Comparison of ENCODE assay signal across 8 mouse cellular contexts in the genomic region with DNA sequence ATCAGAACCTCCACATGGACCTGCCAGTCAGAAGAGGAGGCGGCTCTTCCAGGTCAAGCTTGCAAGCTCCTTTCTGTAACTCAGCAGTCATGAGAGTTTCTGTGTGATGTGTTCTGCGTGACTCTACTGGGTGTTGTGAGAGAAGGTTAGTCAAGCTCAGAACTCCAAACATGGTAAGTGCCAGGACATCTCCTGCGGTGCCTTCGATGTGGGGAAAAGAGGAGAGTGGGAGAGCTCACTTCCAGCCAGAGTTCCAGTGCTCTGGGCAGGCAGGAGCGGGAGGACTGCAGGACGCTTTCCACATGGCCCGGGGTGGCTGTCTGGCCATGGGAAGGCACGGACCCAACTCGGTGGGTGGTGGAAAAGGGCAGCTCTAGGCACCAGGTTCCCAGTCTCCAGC. TPM values are rescaled to one million over a fixed set of nuclear protein-coding genes. Genes with fewer than 3 reads are reported as not detected.
A peak's percentile ranks its signal among the peaks of the same experiment; 100 is the strongest.
DNase-seq lines count a peak whose midpoint lies in the region; ATAC-seq and TF ChIP-seq lines count a peak whose summit lies in the region.
"Not testable (repeated sequence)": the region's sequence is repeated elsewhere in the genome, so short reads cannot be mapped to it uniquely, and the experiment has no call there.

Gene Zfp970 (plus strand): TSS at position 58 of the 400 bp plus-strand sequence.

- H3K4me1 ChIP-seq in CH12.LX (ENCODE audit: control insufficient read depth in 1 of 2, insufficient read depth in 2 of 2); brown adipose tissue, adult 24 weeks (ENCODE audit: control insufficient read depth, insufficient read depth, insufficient read length, low read length); embryonic fibroblast, embryonic 13.5 days (ENCODE audit: control insufficient read depth, insufficient read depth, low read length); intestine, embryonic 15.5 days (replicated peaks): not testable (repeated sequence)

- peak within 1 kb of the TSS; percentile 56; the same call in 1 of the 2 replicates for H3K9ac ChIP-seq in CH12.LX (ENCODE audit: insufficient read depth, low read depth)
- peak within 1 kb of the TSS; percentile 17; the same call in 1 of the 2 replicates for H3K9ac ChIP-seq in intestine, embryonic 15.5 days

- not testable (repeated sequence) for TF ChIP-seq EP300 in CH12.LX (IDR thresholded peaks at IDR 0.05; ENCODE audit: low read length)

- intact Hi-C loops in left cerebral cortex, postnatal 10 days (cut with DNase I): not testable (repeated sequence)

- H3K27ac ChIP-seq in CH12.LX (ENCODE audit: insufficient read depth, low read depth); brown adipose tissue, adult 24 weeks (replicated peaks; ENCODE audit: low read depth, low read length); embryonic fibroblast, embryonic 13.5 days (ENCODE audit: insufficient read depth, low read length); intestine, embryonic 15.5 days: not testable (repeated sequence)

- in situ Hi-C loops in CH12.LX (cut with MboI; ENCODE audit: low pct_ligation_motif_present, low pct_unique_long_range_greater_than_20kb, low sequenced_read_pairs): not testable (repeated sequence)

- dilution Hi-C loops in CH12.LX (cut with MboI; ENCODE audit: extremely low pct_ligation_motif_present, extremely low pct_unique_long_range_greater_than_20kb, low sequenced_read_pairs): not testable (repeated sequence)

- ATAC-seq in intestine, embryonic 15.5 days: not testable (repeated sequence)

- peak within 1 kb of the TSS; percentile 50 for H3K4me2 ChIP-seq in CH12.LX (ENCODE audit: insufficient read depth, low read depth, poor library complexity, severe bottlenecking)
- H3K4me2 ChIP-seq in intestine, embryonic 15.5 days (replicated peaks): peak within 1 kb of the TSS; percentile 47

- not testable (repeated sequence) for DNase-seq in CH12.LX (ENCODE audit: extremely low read depth); heart, adult 8-10 months (ENCODE audit: low spot score)
- DNase-seq in left cerebral cortex, postnatal 10 days (ENCODE audit: extremely low spot score in 1 of 2, low spot score in 2 of 2): peak in 1 of 2 experiments; percentile 17
- DNase-seq in lung, postnatal 14 days: peak; percentile 16
- DNase-seq in right cerebral cortex, adult 2 months (ENCODE audit: low spot score in 2 of 2): peak; percentile 12 to 18

- H3K9me3 ChIP-seq in CH12.LX (replicated peaks; ENCODE audit: low read length); intestine, embryonic 15.5 days: not testable (repeated sequence)

- H3K79me2 ChIP-seq in CH12.LX (replicated peaks; ENCODE audit: control insufficient read depth, extremely low read depth, insufficient read depth, poor library complexity, severe bottlenecking): not testable (repeated sequence)

- H3K4me3 ChIP-seq in CH12.LX (replicated peaks in 1 of 3; ENCODE audit: low read depth in 2 of 3, low read length in 2 of 3, poor library complexity in 1 of 3): peak within 1 kb of the TSS; percentile 49 to 97 (median 58)
- H3K4me3 ChIP-seq in brown adipose tissue, adult 24 weeks (ENCODE audit: insufficient read depth, low read depth, low read length): peak within 1 kb of the TSS; percentile 60
- H3K4me3 ChIP-seq in embryonic fibroblast, embryonic 13.5 days (ENCODE audit: insufficient read depth, low read length): peak within 1 kb of the TSS; percentile 52
- peak within 1 kb of the TSS; percentile 45 for H3K4me3 ChIP-seq in intestine, embryonic 15.5 days (replicated peaks)

- not testable (repeated sequence) for TF ChIP-seq POLR2A in CH12.LX (IDR thresholded peaks at IDR 0.05; ENCODE audit: low read depth, low read length); embryonic fibroblast, embryonic 13.5 days (IDR thresholded peaks at IDR 0.05; ENCODE audit: low read depth, low read length)

- H3K36me3 ChIP-seq in CH12.LX (replicated peaks in 1 of 2; ENCODE audit: control insufficient read depth in 1 of 2, insufficient read depth in 1 of 2, low read length in 1 of 2); intestine, embryonic 15.5 days: not testable (repeated sequence)

- not testable (repeated sequence) for TF ChIP-seq CTCF in CH12.LX (conservative IDR thresholded peaks at IDR 0.05 in 1 of 2, IDR thresholded peaks at IDR 0.05 in 1 of 2; ENCODE audit: low read depth in 2 of 2, low read length in 2 of 2); embryonic fibroblast, embryonic 13.5 days (IDR thresholded peaks at IDR 0.05; ENCODE audit: borderline replicate concordance, insufficient read depth, low read length)

- not testable (repeated sequence) for H3K27me3 ChIP-seq in CH12.LX (replicated peaks); intestine, embryonic 15.5 days (replicated peaks)

- TF ChIP-seq RAD21 in CH12.LX (IDR thresholded peaks at IDR 0.05; ENCODE audit: low read depth, low read length): not testable (repeated sequence)

- 3% methylated on average over 8 of the region's 9 CpGs for WGBS in intestine, embryonic 15.5 days

RNA-seq across cellular contexts. Expression of gene Zfp970, which starts in this region (rescaled TPM):
- total RNA-seq in CH12.LX (2012; rRNA removed) (8.1 and 9.4 TPM in 2 replicates), CH12.LX (2014; rRNA removed) (15.7 and 19.6 TPM in 2 replicates)
- 16.7 and 19.7 TPM in 2 replicates for polyA plus RNA-seq in CH12.LX (2012; ENCODE audit: insufficient read length, low read depth)
- polyA plus RNA-seq in brown adipose tissue, adult 24 weeks (2012; ENCODE audit: insufficient read depth, insufficient read length, missing spikeins): 26.1 TPM in 2 replicates
- 18.9 and 22.5 TPM in 2 replicates for polyA plus RNA-seq in embryonic fibroblast, embryonic 13.5 days (2011; ENCODE audit: insufficient read length, low read depth, missing spikeins)
- total RNA-seq in heart, adult 8-10 months (2022): 100 to 1,000 TPM; 568 to 760 (median 586) TPM
- polyA plus RNA-seq in intestine, embryonic 15.5 days (2015; fragmentation: Nextera tagmentation; extraction: Ambion mirVana): 12.0 and 12.8 TPM in 2 replicates
- total RNA-seq in left cerebral cortex, postnatal 10 days (2021): 10 to 100 TPM; 17.7 to 19.2 TPM

Comparison
In these comparisons a context has a peak if more than half of its experiments do, and no peak if none do; other contexts are left out.
1. RNA of gene Zfp970 (total RNA-seq): 568 to 760 TPM in heart, adult 8-10 months; 17.7 to 19.2 TPM in left cerebral cortex, postnatal 10 days and 8.1 to 19.6 TPM in CH12.LX; every median in the first group is over 10 times any median in the second.
2. Peak in every context shown above with its lines, with median percentiles within 50 percentile points of each other: H3K4me3 ChIP-seq.